Mouse (Mus musculus) embryonic fibroblast, embryonic 13.5 days (primary cell): ENCODE data around the gene Olfr918. TPM values are rescaled to one million over a fixed set of nuclear protein-coding genes. Genes with fewer than 3 reads are reported as not detected.

ENCODE experiments used
- H3K27ac ChIP-seq: 2 replicates; pipeline ENCODE4 v1.5.1; 2012; ENCODE audit warnings: low read length, control low read depth, inconsistent platforms; ENCODE audit not compliant: insufficient read depth
- H3K4me1 ChIP-seq: 2 replicates; pipeline ENCODE4 v1.6.1; 2011; ENCODE audit warnings: low read length; ENCODE audit not compliant: control insufficient read depth, insufficient read depth
- H3K4me3 ChIP-seq: 2 replicates; pipeline ENCODE4 v1.5.1; 2011; ENCODE audit warnings: mild to moderate bottlenecking, control low read depth, low read length; ENCODE audit not compliant: insufficient read depth
- CTCF ChIP-seq: IDR thresholded peaks from 2 replicates; pipeline ENCODE4 v1.5.1; 2011; ENCODE audit warnings: mild to moderate bottlenecking, control low read depth, low read length, moderate library complexity, borderline replicate concordance; ENCODE audit not compliant: insufficient read depth
- POLR2A ChIP-seq: IDR thresholded peaks from 2 replicates; pipeline ENCODE4 v1.6.1; 2011; ENCODE audit warnings: low read depth, mild to moderate bottlenecking, control low read depth, low read length, moderate library complexity
- polyA plus RNA-seq: library from polyadenylated mRNA; stranded (reverse); fragments of >200 nt; gene quantifications from 2 replicates; pipeline ENCODE4 v1.2.4, GENCODE M21; 2011; ENCODE audit warnings: low read depth; ENCODE audit not compliant: missing spikeins, insufficient read length

Olfr918 gene
- not detected in 2 replicates for polyA plus RNA-seq

GRCm38 (mm10) chr9:38674501-38674900 is at the start of gene Olfr918:
Gene Olfr918 (minus strand): TSS chr9:38674601.
- no peak for TF ChIP-seq CTCF
- no peak for TF ChIP-seq POLR2A

GRCm38 (mm10) chr9:38724044-38724443 is 49.6 kb upstream of the Olfr918 start:
- Histone ChIP-seq H3K4me1 (peaks cover 7% of the 10 kb centered on the region), H3K4me3 (no peak overlapping the region), H3K27ac (no peak overlapping the region)
- TF ChIP-seq CTCF (no peak), POLR2A (no peak)

More at GRCm38 (mm10) chr9:38674501-38674900, at the start of gene Olfr918:
- no peaks in the 10 kb centered on the region for H3K4me1 ChIP-seq
- no peak within 1 kb of the TSS for H3K4me3 ChIP-seq
- no peak within 1 kb of the TSS for H3K27ac ChIP-seq

GRCm38 (mm10) chr9:38718927-38719441 is 44.6 kb upstream of the Olfr918 start:
- Histone ChIP-seq H3K27ac (peak overlapping the region; percentile 95), H3K4me3 (peak overlapping the region; percentile 70), H3K4me1 (peaks cover 10% of the 10 kb centered on the region)
- TF ChIP-seq POLR2A (peak; percentile 37; the same call in 1 of the 2 replicates), CTCF (no peak)

DNA sequence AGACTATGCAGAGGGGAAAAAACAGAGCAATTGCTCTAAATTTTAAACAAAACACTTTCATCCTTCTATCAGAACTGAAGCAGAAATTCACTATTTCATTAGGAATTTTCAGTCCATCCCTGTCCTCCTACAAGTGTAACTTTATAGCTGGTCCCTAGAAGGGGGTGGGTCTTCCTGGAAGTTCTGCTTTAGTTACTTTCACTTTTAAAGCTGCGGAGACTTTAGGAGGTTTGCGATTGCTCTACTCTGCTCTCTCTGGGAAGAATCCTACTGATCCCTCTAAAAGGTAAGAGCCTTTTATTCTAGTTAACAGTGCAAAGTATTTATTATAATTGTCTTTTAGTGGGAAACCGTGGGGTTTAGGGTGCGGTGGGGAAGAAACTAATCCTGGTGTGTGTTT is 43.7 kb upstream of the Olfr918 start, which contains the start of gene Vwa5a:
Gene Vwa5a (plus strand): TSS at position 167 of the 400 bp plus-strand sequence.
- no peak for TF ChIP-seq CTCF
- TF ChIP-seq POLR2A, result peak; percentile 46; the same call in 1 of the 2 replicates
- H3K27ac ChIP-seq, result peak within 1 kb of the TSS; percentile 95
- H3K4me1 ChIP-seq, result peaks cover 10% of the 10 kb centered on the region

DNA sequence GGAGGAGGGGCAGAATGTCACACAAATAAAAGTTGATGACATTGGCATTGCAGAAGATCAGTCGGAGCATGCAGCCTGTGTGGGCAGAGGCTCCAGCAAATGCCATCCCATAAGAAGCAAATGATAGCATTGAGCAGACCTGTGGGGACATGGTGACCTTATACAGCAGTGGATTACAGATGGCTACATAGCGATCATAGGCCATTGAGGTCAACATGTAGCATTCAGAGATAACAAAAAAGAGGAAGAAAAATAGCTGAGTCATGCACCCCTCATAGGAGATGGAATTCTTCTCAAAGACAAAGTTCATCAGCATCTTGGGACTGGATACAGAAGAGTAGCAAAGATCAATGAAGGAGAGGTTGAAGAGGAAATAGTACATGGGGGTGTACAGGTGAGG is 1.5 kb downstream of the Olfr918 start:
- Histone ChIP-seq H3K4me3 (no peak overlapping the region), H3K4me1 (no peaks in the 10 kb centered on the region), H3K27ac (no peak overlapping the region)
- no peak for TF ChIP-seq CTCF
- TF ChIP-seq POLR2A, result no peak

More for the DNA sequence above, 43.7 kb upstream of the Olfr918 start, which contains the start of gene Vwa5a:
- H3K4me3 ChIP-seq, result peak within 1 kb of the TSS; percentile 70

DNA sequence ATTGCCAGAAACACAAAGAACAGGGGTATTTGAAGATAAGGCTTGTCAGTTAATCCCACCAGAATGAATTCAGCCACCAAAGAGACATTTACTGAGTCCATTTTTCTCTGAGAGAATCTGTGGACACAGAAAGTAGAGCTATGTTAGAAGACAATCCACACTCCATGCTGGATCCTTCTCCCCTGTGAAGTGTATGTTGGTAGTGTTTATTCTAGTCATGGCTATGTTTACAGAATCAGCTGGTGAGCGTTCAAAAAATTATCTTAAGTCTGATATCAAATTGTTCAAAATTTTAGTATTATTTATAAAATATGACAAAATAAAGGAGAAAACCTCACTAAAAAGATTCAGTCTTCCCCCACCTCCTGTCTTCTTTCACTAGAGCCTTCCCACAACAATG is 8.7 kb downstream of the Olfr918 start, which contains the start of gene Olfr917:
Gene Olfr917 (minus strand): TSS at position 101 of the 400 bp plus-strand sequence.
- TF ChIP-seq CTCF (no peak), POLR2A (no peak)
- H3K4me1 ChIP-seq, result no peaks in the 10 kb centered on the region

DNA sequence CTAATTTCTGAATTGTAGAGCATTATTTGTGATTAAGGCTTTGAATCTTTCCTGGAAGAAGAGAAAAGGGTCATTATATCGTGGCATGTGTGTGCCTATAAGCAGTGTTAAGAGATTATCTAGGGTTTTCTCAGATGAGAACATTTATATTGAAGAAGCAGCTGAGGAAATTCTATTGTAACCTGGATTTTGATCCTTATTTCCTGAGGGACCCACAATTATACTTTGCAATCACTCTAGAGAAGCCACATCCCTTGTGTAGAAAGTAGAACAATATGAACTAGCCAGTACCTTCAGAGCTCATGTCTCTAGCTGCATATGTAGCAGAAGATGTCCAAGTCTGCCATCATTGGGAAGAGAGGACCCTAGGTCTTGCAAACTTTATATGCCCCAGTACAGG is 14.6 kb downstream of the Olfr918 start, which contains the start of gene Olfr916:
Gene Olfr916 (minus strand): TSS at position 101 of the 400 bp plus-strand sequence.
- TF ChIP-seq CTCF, result no peak
- no peak for TF ChIP-seq POLR2A
- Histone ChIP-seq H3K4me3 (no peak within 1 kb of the TSS), H3K27ac (no peak within 1 kb of the TSS), H3K4me1 (no peaks in the 10 kb centered on the region)

More for the DNA sequence above, 8.7 kb downstream of the Olfr918 start, which contains the start of gene Olfr917:
- Histone ChIP-seq H3K4me3 (no peak within 1 kb of the TSS), H3K27ac (no peak within 1 kb of the TSS)

- Histone ChIP-seq H3K4me1 (no peaks in the 10 kb centered on the region), H3K27ac (no peak overlapping the region), H3K4me3 (no peak overlapping the region)
- no peak for TF ChIP-seq POLR2A
- no peak for TF ChIP-seq CTCF
These were observed 42.0 kb downstream of the Olfr918 start for GRCm38 (mm10) chr9:38632406-38632805.

Other genes starting within 250 kb of the Olfr918 start
- gene Olfr901, start 245.1 kb downstream of the Olfr918 start, polyA plus RNA-seq, result not detected in 2 replicates
- not detected in 2 replicates for gene Olfr902, start 226.9 kb downstream of the Olfr918 start, polyA plus RNA-seq
- gene Olfr904, start 211.5 kb downstream of the Olfr918 start, polyA plus RNA-seq, result not detected in 2 replicates
- 0.12 and 0.32 TPM in 2 replicates for gene Olfr905, start 203.5 kb downstream of the Olfr918 start, polyA plus RNA-seq
- not detected in 2 replicates for gene Olfr906, start 187.5 kb downstream of the Olfr918 start, polyA plus RNA-seq
- not detected in 2 replicates for gene Olfr907, start 178.8 kb downstream of the Olfr918 start, polyA plus RNA-seq
- gene Olfr911-ps1, start 153.0 kb downstream of the Olfr918 start, polyA plus RNA-seq, result not detected in 2 replicates
- not detected in 2 replicates for gene Olfr910, start 136.8 kb downstream of the Olfr918 start, polyA plus RNA-seq
- gene Olfr912, start 94.4 kb downstream of the Olfr918 start, polyA plus RNA-seq, result 0.18 TPM in 1 of 2 replicates, not detected in the other
- gene Olfr913, start 81.8 kb downstream of the Olfr918 start, polyA plus RNA-seq, result not detected in 2 replicates
- not detected in 2 replicates for gene Olfr914, start 69.5 kb downstream of the Olfr918 start, polyA plus RNA-seq
- not detected in 2 replicates for gene Olfr916, start 14.7 kb downstream of the Olfr918 start, polyA plus RNA-seq
- not detected in 2 replicates for gene Olfr917, start 8.8 kb downstream of the Olfr918 start, polyA plus RNA-seq
- gene Olfr919, start 29.1 kb upstream of the Olfr918 start, polyA plus RNA-seq, result not detected in 2 replicates
- gene Vwa5a, start 43.7 kb upstream of the Olfr918 start, polyA plus RNA-seq, result 92.0 and 92.3 TPM in 2 replicates
- gene Olfr920, start 77.7 kb upstream of the Olfr918 start, polyA plus RNA-seq, result 0.13 and 0.14 TPM in 2 replicates
- not detected in 2 replicates for gene Olfr921, start 98.5 kb upstream of the Olfr918 start, polyA plus RNA-seq
- gene Olfr922, start 140.0 kb upstream of the Olfr918 start, polyA plus RNA-seq, result not detected in 2 replicates
- not detected in 2 replicates for gene Olfr923, start 151.9 kb upstream of the Olfr918 start, polyA plus RNA-seq
- not detected in 2 replicates for gene Olfr924, start 169.8 kb upstream of the Olfr918 start, polyA plus RNA-seq
- not detected in 2 replicates for gene Olfr26, start 180.5 kb upstream of the Olfr918 start, polyA plus RNA-seq
- gene Olfr926, start 202.5 kb upstream of the Olfr918 start, polyA plus RNA-seq, result not detected in 2 replicates